In the genomic region with DNA sequence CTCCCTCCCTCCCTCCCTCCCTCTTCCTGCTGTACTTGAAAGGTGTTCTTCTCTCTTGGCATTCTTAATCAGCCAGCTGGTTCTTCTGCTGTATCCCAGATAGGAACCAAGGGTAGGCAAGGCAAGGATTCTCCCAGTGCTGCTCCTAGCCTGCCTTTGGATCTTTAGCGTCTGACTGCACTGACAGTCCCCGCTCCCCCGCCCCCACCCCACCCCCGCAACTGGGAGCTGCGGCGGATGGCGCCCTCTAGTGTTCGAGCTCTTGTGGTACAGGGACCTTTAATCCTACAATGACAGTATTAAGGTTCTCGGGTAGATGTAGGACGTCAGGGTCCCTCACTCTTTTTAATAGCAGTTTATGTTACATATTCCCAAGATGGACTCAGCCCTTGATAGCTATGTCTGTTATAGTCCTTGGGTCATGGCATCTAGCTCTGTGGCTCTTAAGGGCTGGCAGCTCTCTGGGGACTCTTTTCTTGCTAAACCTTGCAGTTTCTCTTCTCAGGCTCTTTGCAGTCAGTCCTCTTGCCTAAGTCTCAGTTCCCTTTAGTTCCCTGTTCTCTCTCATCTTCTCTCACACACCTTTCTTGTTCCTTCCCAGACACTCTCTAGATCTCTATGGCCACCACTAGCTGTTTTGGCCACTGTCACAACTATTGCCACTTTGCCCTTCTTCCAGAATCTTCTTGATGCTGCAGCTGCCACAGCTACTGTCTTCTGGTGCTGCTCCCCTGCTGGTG, we compare ENCODE assay signal across 8 mouse cellular contexts.
A peak's percentile ranks its signal among the peaks of the same experiment; 100 is the strongest.
DNase-seq lines count a peak whose midpoint lies in the region; ATAC-seq and TF ChIP-seq lines count a peak whose summit lies in the region.

No protein-coding gene starts in this region.

- H3K36me3 ChIP-seq in kidney, adult 2 months (ENCODE audit: control insufficient read depth, insufficient read depth, low read length) = no peaks in the 10 kb centered on the region
- H3K36me3 ChIP-seq in limb, embryonic 10.5 days = no peaks in the 10 kb centered on the region
- no peaks in the 10 kb centered on the region for H3K36me3 ChIP-seq in midbrain, embryonic 11.5 days (ENCODE audit: control insufficient read depth, insufficient read depth, low read length)
- H3K36me3 ChIP-seq in splenic B cell, adult 2 months (ENCODE audit: control insufficient read depth, insufficient read depth, low read length, poor library complexity, severe bottlenecking) = no peaks in the 10 kb centered on the region

- no peaks in the 10 kb centered on the region for H3K27me3 ChIP-seq in kidney, adult 2 months (replicated peaks; ENCODE audit: control insufficient read depth, insufficient read depth, low read length)
- H3K27me3 ChIP-seq in limb, embryonic 10.5 days (ENCODE audit: low read depth, poor library complexity, severe bottlenecking) = peaks cover 28% of the 10 kb centered on the region
- H3K27me3 ChIP-seq in midbrain, embryonic 11.5 days (ENCODE audit: control insufficient read depth, insufficient read depth, low read length) = no peaks in the 10 kb centered on the region
- H3K27me3 ChIP-seq in splenic B cell, adult 2 months (ENCODE audit: control insufficient read depth, insufficient read depth, low read length, poor library complexity, severe bottlenecking) = no peaks in the 10 kb centered on the region

- TF ChIP-seq POLR2A in cortical plate, adult 2 months (IDR thresholded peaks at IDR 0.05; ENCODE audit: extremely low read depth, insufficient read depth, low read length) = 0 out of 2 replicates have a peak, but pooled peaks have one; percentile 21
- TF ChIP-seq POLR2A in kidney, adult 2 months (IDR thresholded peaks at IDR 0.05; ENCODE audit: low read depth, low read length) = no peak

- H3K9me3 ChIP-seq in limb, embryonic 10.5 days (replicated peaks) = no peaks in the 10 kb centered on the region
- no peaks in the 10 kb centered on the region for H3K9me3 ChIP-seq in midbrain, embryonic 11.5 days (ENCODE audit: control insufficient read depth, low read length)

- peak overlapping the region; percentile 31; the same call in 1 of the 2 replicates for H3K4me2 ChIP-seq in midbrain, embryonic 11.5 days

- no peak overlapping the region for H3K9ac ChIP-seq in midbrain, embryonic 11.5 days (ENCODE audit: low read length)

- peak; percentile 58 for DNase-seq in urinary bladder, adult 2 months (ENCODE audit: low spot score)
- DNase-seq in urinary bladder, postnatal 10 days (ENCODE audit: low spot score) = no peak
- peak; percentile 27 to 67 for DNase-seq in heart, adult 18-20 months
- peak; percentile 45 for DNase-seq in kidney, adult 2 months
- peak; percentile 86 for DNase-seq in limb, embryonic 10.5 days (ENCODE audit: low spot score)
- DNase-seq in midbrain, embryonic 11.5 days (ENCODE audit: low spot score, missing footprints) = peak; percentile 95
- DNase-seq in splenic B cell, adult 2 months (ENCODE audit: low read depth, low spot score) = peak; percentile 61

- 0 out of 2 replicates have a peak overlapping the region, but pooled peaks have one; percentile 1 for H3K4me3 ChIP-seq in cortical plate, adult 2 months (ENCODE audit: insufficient read depth, low read length)
- H3K4me3 ChIP-seq in kidney, adult 2 months (ENCODE audit: insufficient read depth, low read depth, low read length) = peak overlapping the region; percentile 24; the same call in 1 of the 2 replicates
- peak overlapping the region; percentile 33 for H3K4me3 ChIP-seq in limb, embryonic 10.5 days
- no peak overlapping the region for H3K4me3 ChIP-seq in midbrain, embryonic 11.5 days (ENCODE audit: low read depth, low read length)

- H3K4me1 ChIP-seq in cortical plate, adult 2 months (ENCODE audit: control insufficient read depth, insufficient read depth, low read length) = peaks cover 2% of the 10 kb centered on the region; the same call in 1 of the 2 replicates
- peaks cover 4% of the 10 kb centered on the region; the same call in 1 of the 2 replicates for H3K4me1 ChIP-seq in kidney, adult 2 months (ENCODE audit: control insufficient read depth, insufficient read depth, low read length)
- peaks cover 35% of the 10 kb centered on the region for H3K4me1 ChIP-seq in limb, embryonic 10.5 days
- H3K4me1 ChIP-seq in midbrain, embryonic 11.5 days (ENCODE audit: control insufficient read depth, insufficient read depth, low read length) = peaks cover 13% of the 10 kb centered on the region; the same call in 1 of the 2 replicates

- peak; percentile 73; the same call in 1 of the 2 replicates for ATAC-seq in midbrain, embryonic 11.5 days (ENCODE audit: low FRiP score)

- under 1% methylated on average over 10 of the region's 10 CpGs for WGBS in kidney, adult 2 months
- 1% methylated on average over 10 of the region's 10 CpGs for WGBS in limb, embryonic 10.5 days
- WGBS in midbrain, embryonic 11.5 days = under 1% methylated on average over 10 of the region's 10 CpGs

- no peak overlapping the region for H3K27ac ChIP-seq in cortical plate, adult 2 months (ENCODE audit: insufficient read depth, low read length)
- H3K27ac ChIP-seq in kidney, adult 2 months (ENCODE audit: insufficient read depth, low read depth, low read length) = no peak overlapping the region
- H3K27ac ChIP-seq in limb, embryonic 10.5 days = peak overlapping the region; percentile 82
- H3K27ac ChIP-seq in midbrain, embryonic 11.5 days (ENCODE audit: low read depth, low read length) = no peak overlapping the region

- TF ChIP-seq CTCF in cortical plate, adult 2 months (IDR thresholded peaks at IDR 0.05; ENCODE audit: extremely low read depth, insufficient read depth, low read length) = peak; percentile 58
- TF ChIP-seq CTCF in kidney, adult 2 months (conservative IDR thresholded peaks at IDR 0.05; ENCODE audit: insufficient read depth, insufficient read length, low read depth, low read length) = peak; percentile 61
